In the genomic region with DNA sequence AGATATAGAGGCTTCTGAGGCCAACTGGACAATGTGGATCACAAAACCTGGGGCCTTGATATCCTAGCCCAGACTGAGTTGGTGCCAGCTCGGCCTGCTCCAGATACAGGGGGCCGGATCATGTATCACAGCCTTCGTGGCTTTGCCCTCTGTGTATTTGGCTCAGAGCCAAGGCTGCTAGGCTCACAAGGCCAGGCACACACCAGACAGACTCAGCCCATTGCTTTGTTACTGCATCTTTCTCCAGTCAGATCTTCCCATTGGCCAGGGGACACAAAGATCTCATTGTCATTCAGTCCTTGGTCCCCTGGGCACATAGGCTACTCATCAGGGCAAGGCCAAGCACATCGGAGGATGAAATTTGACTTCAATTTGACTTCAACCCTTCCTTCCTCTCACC, we compare ENCODE assay signal across 9 mouse cellular contexts. TPM values are rescaled to one million over a fixed set of nuclear protein-coding genes. Genes with fewer than 3 reads are reported as not detected.
DNase-seq lines count a peak whose midpoint lies in the region; ATAC-seq and TF ChIP-seq lines count a peak whose summit lies in the region.
"Had no signal": no experiment of that assay in that cellular context is flagged by ENCODE, and none has a peak within 500 bp of the region (broad histone marks: within the 10 kb centered on the region; RNA-seq: fewer than 3 reads in every experiment).

No protein-coding gene starts in this region.

- H3K36me3 ChIP-seq in forebrain, embryonic 10.5 days (replicated peaks) = no peaks in the 10 kb centered on the region
- H3K36me3 ChIP-seq in kidney, postnatal 0 days (ENCODE audit: insufficient read depth, low read length) = no peaks in the 10 kb centered on the region

- no peak overlapping the region for H3K9ac ChIP-seq in kidney, postnatal 0 days (ENCODE audit: low read depth, low read length)
- H3K9ac ChIP-seq: liver, embryonic 14.5 days had no signal

- peaks cover 10% of the 10 kb centered on the region; the same call in 1 of the 2 replicates for H3K27me3 ChIP-seq in forebrain, embryonic 10.5 days (ENCODE audit: poor library complexity, severe bottlenecking)
- no peaks in the 10 kb centered on the region for H3K27me3 ChIP-seq in kidney, postnatal 0 days (ENCODE audit: insufficient read depth, low read length)

- no peaks in the 10 kb centered on the region for H3K9me3 ChIP-seq in forebrain, embryonic 10.5 days
- no peaks in the 10 kb centered on the region for H3K9me3 ChIP-seq in kidney, postnatal 0 days (replicated peaks; ENCODE audit: low read length)

- 58% methylated on average over 4 of the region's 4 CpGs for WGBS in forebrain, embryonic 10.5 days
- 21% methylated on average over 4 of the region's 4 CpGs for WGBS in kidney, postnatal 0 days

- H3K4me1 ChIP-seq in forebrain, embryonic 10.5 days = peaks cover 70% of the 10 kb centered on the region
- H3K4me1 ChIP-seq in kidney, postnatal 0 days (replicated peaks; ENCODE audit: insufficient read depth, low read length) = peaks cover 12% of the 10 kb centered on the region

- H3K4me2 ChIP-seq in kidney, postnatal 0 days (ENCODE audit: low read length) = no peak overlapping the region

- H3K27ac ChIP-seq in forebrain, embryonic 10.5 days = peak overlapping the region; percentile 49
- no peak overlapping the region for H3K27ac ChIP-seq in kidney, postnatal 0 days
- H3K27ac ChIP-seq: liver, embryonic 14.5 days had no signal

- intact Hi-C loops in left cerebral cortex, postnatal 4 days (cut with DNase I) = no loop called here

- TF ChIP-seq CTCF in kidney, postnatal 0 days (IDR thresholded peaks at IDR 0.05; ENCODE audit: low read depth) = no peak

- peak; percentile 80 for DNase-seq in left cerebral cortex, postnatal 4 days
- no peak for DNase-seq in left cerebral cortex, adult 11 months (ENCODE audit: low spot score)
- peak; percentile 72 for DNase-seq in adrenal gland, postnatal 25 days
- no peak for DNase-seq in forebrain, embryonic 10.5 days (ENCODE audit: extremely low spot score, low spot score)
- DNase-seq in kidney, postnatal 0 days (ENCODE audit: low spot score) = peak; percentile 35
- DNase-seq in retina, embryonic 14.5 days (ENCODE audit: low spot score) = peak; percentile 57
- DNase-seq in urinary bladder, postnatal 14 days (ENCODE audit: low spot score) = no peak
- DNase-seq in right cerebral cortex, postnatal 25 days = no peak

- ATAC-seq in kidney, postnatal 0 days (replicated peaks; ENCODE audit: low FRiP score, low read depth) = no peak

- H3K4me3 ChIP-seq in forebrain, embryonic 10.5 days = no peak overlapping the region
- no peak overlapping the region for H3K4me3 ChIP-seq in kidney, postnatal 0 days (replicated peaks; ENCODE audit: low read depth, low read length)

RNA-seq across cellular contexts. Expression of a gene that starts 0.8 kb away (rescaled TPM):
- 100 to 1,000 TPM; 228 to 243 TPM for total RNA-seq in left cerebral cortex, postnatal 4 days (2021)
- 3,454 and 3,884 TPM in 2 replicates for total RNA-seq in adrenal gland, postnatal 25 days (2021)
- 311 and 318 TPM in 2 replicates for polyA plus RNA-seq in forebrain, embryonic 10.5 days (2016; fragmentation: Nextera tagmentation; extraction: Ambion mirVana)
- polyA plus RNA-seq in kidney, postnatal 0 days (2015; fragmentation: Nextera tagmentation; extraction: Ambion mirVana) = 1,281 and 1,429 TPM in 2 replicates

RNA-seq across cellular contexts. Expression of a gene that starts 37.3 kb away (rescaled TPM):
- total RNA-seq in left cerebral cortex, postnatal 4 days (2021) = 100 to 1,000 TPM; 124 to 130 TPM
- 310 and 356 TPM in 2 replicates for total RNA-seq in adrenal gland, postnatal 25 days (2021)
- 215 and 218 TPM in 2 replicates for polyA plus RNA-seq in forebrain, embryonic 10.5 days (2016; fragmentation: Nextera tagmentation; extraction: Ambion mirVana)
- 495 and 517 TPM in 2 replicates for polyA plus RNA-seq in kidney, postnatal 0 days (2015; fragmentation: Nextera tagmentation; extraction: Ambion mirVana)

RNA-seq across cellular contexts. Expression of a gene that starts 45.7 kb away (rescaled TPM):
- total RNA-seq in left cerebral cortex, postnatal 4 days (2021) = 10 to 100 TPM; 53.1 to 56.4 TPM
- total RNA-seq in adrenal gland, postnatal 25 days (2021) = 57.6 and 63.6 TPM in 2 replicates
- polyA plus RNA-seq in forebrain, embryonic 10.5 days (2016; fragmentation: Nextera tagmentation; extraction: Ambion mirVana) = 292 TPM in 2 replicates
- polyA plus RNA-seq in kidney, postnatal 0 days (2015; fragmentation: Nextera tagmentation; extraction: Ambion mirVana) = 109 and 119 TPM in 2 replicates

Comparison
In these comparisons a context has a peak if more than half of its experiments do, and no peak if none do; other contexts are left out.
1. DNase-seq: peak in left cerebral cortex, postnatal 4 days (single experiment), adrenal gland, postnatal 25 days (single experiment), kidney, postnatal 0 days (single experiment) and retina, embryonic 14.5 days (single experiment); none in left cerebral cortex, adult 11 months (single experiment), forebrain, embryonic 10.5 days (single experiment), urinary bladder, postnatal 14 days (single experiment) and right cerebral cortex, postnatal 25 days (single experiment).
2. RNA of a gene that starts 0.8 kb away (total RNA-seq): 3,454 to 3,884 TPM in adrenal gland, postnatal 25 days; 228 to 243 TPM in left cerebral cortex, postnatal 4 days; every median in the first group is over 10 times any median in the second.